In the genomic region with DNA sequence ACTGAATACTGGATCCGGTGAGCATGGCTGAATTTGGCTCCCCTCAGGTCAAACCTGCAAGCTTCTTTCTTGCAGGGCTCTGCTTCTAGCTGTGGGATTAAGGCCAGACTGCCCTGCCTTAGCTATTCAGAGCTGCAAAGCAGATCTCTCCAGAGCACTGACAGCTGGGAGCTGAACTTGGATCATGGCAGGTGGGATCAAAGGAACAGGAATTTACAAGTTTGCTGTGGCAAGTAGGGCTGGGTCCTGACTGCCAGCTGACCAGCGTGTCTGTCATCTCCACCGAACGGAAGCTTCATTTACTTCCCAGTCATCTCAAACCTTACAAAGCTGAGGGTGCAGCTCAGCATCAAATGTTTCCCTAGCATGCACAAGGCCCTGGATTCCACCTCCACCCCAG, we compare ENCODE assay signal across 30 mouse cellular contexts. TPM values are rescaled to one million over a fixed set of nuclear protein-coding genes. Genes with fewer than 3 reads are reported as not detected.
"Had no signal": no experiment of that assay in that cellular context is flagged by ENCODE, and none has a peak within 500 bp of the region (broad histone marks: within the 10 kb centered on the region; RNA-seq: fewer than 3 reads in every experiment).

No protein-coding gene starts in this region.

- H3K4me3 ChIP-seq: heart, embryonic 10.5 days; heart, embryonic 12.5 days; hindbrain, embryonic 13.5 days; hindbrain, embryonic 15.5 days; layer of hippocampus, adult 2 months; left cerebral cortex, adult 2 months; limb, embryonic 13.5 days; liver, embryonic 13.5 days had no signal

- H3K27me3 ChIP-seq: heart, embryonic 12.5 days; hindbrain, embryonic 13.5 days; hindbrain, embryonic 15.5 days; limb, embryonic 13.5 days; liver, embryonic 13.5 days had no signal

- DNase-seq: gastrocnemius, postnatal 14 days; gastrocnemius, postnatal 36 days; heart, adult 18-20 months; heart, postnatal 10 days; heart, postnatal 36 days; kidney, adult 18-20 months; kidney, adult 8-10 months; kidney, postnatal 10 days; kidney, postnatal 25 days; kidney, postnatal 4 days; liver; liver, embryonic 13.5 days had no signal

- H3K4me2 ChIP-seq: heart, embryonic 12.5 days; hindbrain, embryonic 13.5 days; hindbrain, embryonic 15.5 days; limb, embryonic 13.5 days; liver, embryonic 11.5 days; liver, embryonic 13.5 days had no signal

RNA-seq across cellular contexts. Expression of a gene that starts 18.9 kb away (rescaled TPM):
- total RNA-seq: hematopoietic stem cell, adult 5-6 weeks had no signal

RNA-seq across cellular contexts. Expression of a gene that starts 54.7 kb away (rescaled TPM):
- total RNA-seq: gastrocnemius, adult 18-20 months; gastrocnemius, adult 8-10 months; gastrocnemius, postnatal 14 days; gastrocnemius, postnatal 36 days; heart, adult 18-20 months; heart, adult 8-10 months; heart, postnatal 36 days; hematopoietic stem cell, adult 5-6 weeks had no signal
- polyA plus RNA-seq: gonadal fat pad, adult 2 months; heart, embryonic 10.5 days; heart, embryonic 12.5 days; heart, embryonic 14.5 days; heart, embryonic 16.5 days; intestine, embryonic 14.5 days; intestine, embryonic 16.5 days; kidney, embryonic 14.5 days; liver, embryonic 11.5 days; liver, embryonic 13.5 days had no signal

RNA-seq across cellular contexts. Expression of a gene that starts 59.9 kb away (rescaled TPM):
- total RNA-seq: hematopoietic stem cell, adult 5-6 weeks had no signal
